Mouse (Mus musculus): ENCODE measurements around the gene Spata31d1d.

GRCm38 (mm10) chr13:59676316-59677229, 55.0 kb downstream of the Spata31d1d start:
- TF ChIP-seq EP300 (IDR thresholded peaks at IDR 0.05; ENCODE audit: low read depth): no peak
- TF ChIP-seq CTCF (IDR thresholded peaks at IDR 0.05; ENCODE audit: low read depth): no peak

Measured in liver, embryonic 14.5 days (tissue).